Mouse (Mus musculus) embryo, embryonic 10.5 days (tissue): Measurements from ENCODE around the gene Fam83g.

ENCODE experiments used
- DNase-seq: peaks from one replicate; pipeline ENCODE4 v3.0.0-alpha.2; 2015; ENCODE audit warnings: low spot score

Gene Fam83g

DNA sequence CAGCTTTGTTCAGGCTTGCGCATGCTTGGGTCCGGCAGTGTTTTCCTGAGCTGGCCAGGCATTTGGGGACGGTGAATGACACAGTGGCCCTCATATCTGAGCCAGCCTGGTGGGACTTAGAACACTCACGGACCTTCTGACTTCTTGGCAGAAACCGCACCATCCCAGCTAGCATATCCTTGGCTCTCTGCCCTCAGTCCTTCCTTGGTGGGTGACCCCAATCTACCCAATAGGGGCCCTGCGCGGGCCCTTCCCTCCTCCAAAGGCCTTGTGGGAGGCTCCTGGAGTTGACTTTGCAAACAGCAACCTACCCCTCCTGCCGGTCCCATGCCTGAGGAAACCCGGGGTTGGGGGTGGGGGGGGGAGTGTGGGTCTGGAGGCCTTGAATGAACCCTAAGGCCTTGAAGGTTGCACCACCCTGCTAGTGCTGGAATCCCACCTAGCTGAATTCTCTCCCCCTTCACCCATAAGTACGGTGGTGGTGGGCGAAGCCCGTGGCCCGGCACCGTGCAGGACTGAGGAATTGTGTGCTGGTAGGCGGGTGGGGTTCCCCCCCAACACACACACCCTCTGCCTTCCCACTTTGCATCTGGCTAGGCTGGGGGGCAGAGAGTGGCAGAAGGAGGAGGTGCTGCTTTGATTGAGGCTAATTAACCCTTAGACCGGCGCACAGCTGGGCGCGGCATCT lies 9.6 kb upstream of the Fam83g start:
- no peak for DNase-seq

- DNase-seq = peak; percentile 93
These were observed 9.1 kb upstream of the Fam83g start for GRCm38 (mm10) chr11:61674839-61675159.

DNA sequence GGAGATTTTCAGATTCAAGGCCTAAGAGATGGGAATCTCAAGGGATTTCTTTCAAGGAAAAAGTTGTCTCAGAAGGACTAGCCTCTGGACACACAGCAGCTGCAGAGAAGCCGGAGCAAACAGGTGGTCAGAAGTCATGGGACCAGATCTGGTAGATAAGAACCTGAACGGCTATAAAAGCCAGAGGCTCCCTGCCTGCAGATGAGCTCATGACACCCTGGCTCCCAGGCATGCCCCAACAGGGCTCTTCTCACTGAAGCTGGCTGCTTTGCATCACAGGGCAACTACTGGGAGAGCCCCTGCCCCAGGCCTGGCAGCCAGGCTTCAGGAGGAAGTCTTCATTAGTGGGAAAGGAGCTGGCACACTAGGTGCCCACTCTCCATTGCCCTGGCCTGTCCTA lies 8.6 kb upstream of the Fam83g start:
- no peak for DNase-seq

DNA sequence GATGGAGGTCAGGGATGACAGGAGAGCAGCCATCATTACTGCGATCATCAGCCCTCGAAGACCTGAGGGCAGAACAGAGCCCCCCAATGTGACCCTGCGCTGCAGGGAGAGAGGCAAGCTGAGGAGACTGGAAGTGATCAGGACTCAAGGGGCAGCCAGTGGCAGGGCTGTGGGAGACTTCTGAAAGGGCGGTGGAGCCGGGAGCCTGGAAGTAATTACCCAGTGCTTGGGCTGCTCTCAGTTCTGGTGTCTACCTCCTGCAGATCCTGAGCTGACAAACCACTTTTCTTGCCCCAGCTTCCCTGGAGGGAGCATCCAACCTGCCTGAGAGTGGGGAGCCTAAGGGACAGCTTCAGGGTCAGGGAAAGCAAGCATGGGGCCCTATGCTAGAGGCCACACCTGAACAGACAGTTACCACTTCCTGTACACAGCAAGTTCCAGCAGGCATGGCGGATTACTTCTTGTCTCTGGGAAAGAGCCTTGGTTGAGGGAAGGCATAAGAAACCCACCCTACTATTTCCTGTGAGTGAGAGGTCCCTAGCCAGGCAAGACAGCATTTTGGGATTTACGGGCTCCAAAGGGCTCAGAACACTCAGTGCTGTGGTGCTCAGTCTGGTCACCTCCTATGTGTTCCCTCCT lies 7.6 kb upstream of the Fam83g start:
- DNase-seq = peak; percentile 49

GRCm38 (mm10) chr11:61677709-61678108 lies 6.2 kb upstream of the Fam83g start:
- DNase-seq = no peak

DNA sequence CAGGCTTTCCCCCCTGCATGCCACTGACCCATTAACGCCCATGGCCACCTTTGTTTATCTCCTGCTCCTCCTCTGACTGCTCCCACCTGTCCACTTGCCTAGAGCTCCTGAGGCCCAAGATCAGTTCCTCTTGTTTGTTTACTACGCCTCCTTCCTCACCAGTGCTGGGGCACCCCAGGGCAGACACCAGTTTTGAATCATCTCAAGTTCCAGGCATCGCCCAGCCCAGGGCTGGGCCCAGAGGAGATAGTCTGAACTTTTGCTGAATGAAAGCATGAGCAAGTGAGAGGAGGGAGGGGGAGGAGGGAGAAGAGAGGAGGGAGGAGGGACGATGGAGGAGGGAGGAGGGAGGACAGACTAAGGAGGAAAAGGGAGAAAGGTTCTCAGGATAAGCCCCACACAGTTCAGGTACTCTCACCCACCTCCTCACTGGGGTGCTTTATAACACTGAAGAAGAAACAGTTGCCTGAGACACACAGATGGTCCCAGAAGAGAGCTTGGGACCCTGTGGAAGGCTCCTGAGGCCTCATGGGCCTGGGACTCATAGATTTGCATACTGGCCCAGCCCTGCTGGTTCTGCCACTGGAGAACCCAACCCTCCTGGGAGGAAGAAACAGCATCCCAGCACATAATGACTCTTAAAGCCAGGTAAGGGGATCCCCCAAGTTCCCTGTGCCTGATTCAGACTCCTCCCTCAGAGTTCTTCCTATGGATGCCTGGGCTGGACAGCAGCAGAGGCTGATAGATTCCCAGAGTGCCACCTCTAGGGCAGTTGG lies 4.6 kb upstream of the Fam83g start:
- no peak for DNase-seq

DNA sequence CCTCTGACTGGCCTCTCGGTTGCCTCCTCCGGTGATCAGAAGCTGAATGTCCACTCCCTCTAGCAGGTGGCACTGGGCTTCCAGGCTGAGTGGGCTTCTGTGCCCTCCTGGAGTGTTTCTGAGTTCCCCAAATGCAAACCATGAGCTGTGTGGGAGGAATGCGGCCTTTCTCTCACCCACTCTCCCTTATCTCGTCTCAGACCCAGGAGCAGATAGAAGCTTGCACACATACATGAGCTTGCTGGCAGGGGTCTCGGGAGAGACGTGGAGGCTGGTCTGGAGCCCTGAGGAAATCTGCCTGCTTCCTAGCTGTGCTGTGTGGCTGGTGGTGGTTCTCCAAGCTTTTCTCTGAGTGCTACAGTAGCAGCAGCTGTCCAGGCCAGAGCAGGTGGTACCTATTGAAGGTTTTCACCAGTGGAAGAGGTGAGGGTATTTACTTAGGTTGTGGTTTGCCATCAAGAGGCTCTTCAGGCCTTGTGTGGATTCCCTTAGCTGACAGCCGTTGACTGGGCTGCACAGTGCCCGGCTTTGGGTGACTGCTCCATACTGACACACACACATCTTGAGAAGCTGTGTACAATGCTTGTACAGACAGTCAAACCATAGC lies 1.3 kb downstream of the Fam83g start:
- no peak for DNase-seq

- DNase-seq = no peak
These were observed 2.2 kb downstream of the Fam83g start for GRCm38 (mm10) chr11:61686141-61686540.

DNA sequence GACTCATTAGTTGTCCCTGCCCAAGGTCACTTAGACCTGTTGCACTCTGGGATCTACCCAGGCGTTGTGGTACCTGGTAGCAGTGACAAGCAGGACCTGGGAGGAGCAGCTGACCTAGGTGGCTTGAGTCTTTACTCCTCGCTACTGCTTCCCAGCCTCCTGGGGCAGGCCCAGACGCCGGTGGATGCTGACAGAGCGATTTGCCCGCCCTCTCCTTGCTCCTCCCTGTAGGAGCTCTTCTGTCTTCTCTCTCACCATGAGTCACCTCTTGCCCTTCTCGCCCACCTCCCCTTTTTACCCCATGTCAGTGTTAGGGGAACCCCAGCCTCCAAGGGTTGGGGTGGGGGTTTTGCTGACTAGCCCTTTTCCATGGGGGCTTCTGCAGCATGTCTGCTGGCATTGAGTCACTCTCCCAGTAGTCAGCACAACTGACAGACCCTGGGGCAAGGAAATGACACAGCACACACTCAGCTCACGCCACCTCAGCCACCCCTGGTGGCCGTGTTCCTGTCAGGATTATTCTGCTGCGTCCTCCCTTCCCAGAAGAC lies 3.1 kb downstream of the Fam83g start:
- DNase-seq = no peak

DNA sequence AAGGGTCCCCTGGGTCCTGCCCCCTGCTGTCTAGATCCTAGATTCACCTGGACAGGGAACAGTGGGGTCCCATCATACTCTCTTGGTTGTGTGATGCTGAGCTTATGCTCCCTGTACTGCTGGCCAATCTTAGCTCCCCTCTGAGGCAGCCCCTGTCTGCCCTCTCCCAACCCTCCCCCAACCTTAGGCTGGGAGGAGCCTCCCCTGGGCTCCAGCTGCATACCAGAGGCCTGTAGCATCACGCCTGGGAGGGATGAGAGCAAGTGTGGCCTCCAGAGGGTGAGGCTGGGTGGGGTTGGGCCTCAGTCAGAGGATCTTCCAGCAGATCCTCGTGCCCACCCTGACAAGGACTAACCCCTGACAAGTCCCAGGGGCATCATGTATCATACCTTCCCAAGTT lies 3.7 kb downstream of the Fam83g start:
- DNase-seq = no peak

GRCm38 (mm10) chr11:61692996-61693395 lies 9.1 kb downstream of the Fam83g start:
- no peak for DNase-seq

DNA sequence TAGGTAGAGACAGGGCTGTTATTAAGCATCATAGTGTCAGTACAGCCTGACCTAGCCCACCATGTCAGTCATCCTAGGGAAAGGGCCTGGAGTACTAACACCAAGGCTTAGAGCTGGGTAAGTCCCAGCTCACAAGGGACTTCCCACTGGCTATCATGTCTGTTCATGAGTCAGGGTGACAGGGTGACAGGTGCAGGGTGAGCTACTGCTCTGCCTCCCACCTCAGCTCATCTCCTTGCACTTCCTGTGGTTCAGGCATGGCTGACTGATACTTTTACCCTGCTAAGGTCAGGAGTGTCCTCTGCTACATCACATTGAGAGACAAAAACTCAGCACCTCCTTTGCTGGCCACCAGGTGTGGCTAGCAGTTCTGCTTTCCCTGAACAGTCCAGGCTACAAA lies 15.0 kb downstream of the Fam83g start:
- no peak for DNase-seq

DNA sequence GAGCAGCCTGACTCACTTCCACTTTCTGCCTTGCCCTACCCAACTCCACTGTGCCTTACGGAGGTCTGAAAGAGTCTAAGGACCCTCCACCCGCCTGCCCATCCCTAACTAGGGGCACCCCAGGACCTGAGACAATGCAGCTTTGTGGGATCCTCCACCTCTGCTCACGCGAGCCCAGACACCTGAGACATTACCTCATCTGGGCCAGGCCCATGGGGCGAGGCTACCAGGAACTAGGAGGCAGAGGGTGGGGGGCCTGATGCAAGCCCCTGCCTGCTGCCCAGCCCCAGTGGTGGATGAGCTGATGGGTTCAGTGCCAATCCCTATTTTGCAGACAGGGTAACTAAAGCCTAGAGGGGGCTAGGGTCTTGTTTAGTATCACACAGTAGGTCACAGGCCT lies 15.6 kb downstream of the Fam83g start:
- DNase-seq = no peak

- no peak for DNase-seq
These were observed 16.0 kb downstream of the Fam83g start for GRCm38 (mm10) chr11:61699933-61700332.

GRCm38 (mm10) chr11:61701696-61702095 lies 17.8 kb downstream of the Fam83g start:
- DNase-seq = peak; percentile 36

DNA sequence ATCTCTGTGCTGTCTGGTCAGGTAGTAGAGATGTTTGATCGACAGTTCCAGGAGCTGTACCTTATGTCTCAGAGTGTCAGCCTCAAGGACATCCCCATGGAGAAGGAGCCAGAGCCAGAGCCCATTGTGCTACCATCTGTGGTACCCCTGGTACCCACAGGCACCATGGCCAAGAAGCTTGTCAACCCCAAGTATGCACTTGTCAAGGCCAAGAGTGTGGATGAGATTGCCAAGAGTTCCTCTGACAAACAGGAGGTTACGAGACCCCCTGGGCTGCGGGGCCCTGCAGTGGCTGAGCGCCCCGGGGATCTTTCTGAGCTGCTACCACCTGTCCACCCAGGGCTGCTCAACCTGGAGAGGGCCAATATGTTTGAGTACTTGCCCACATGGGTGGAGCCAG lies 18.6 kb downstream of the Fam83g start:
- no peak for DNase-seq

GRCm38 (mm10) chr11:61705581-61705980 lies 21.7 kb downstream of the Fam83g start:
- DNase-seq = no peak

- no peak for DNase-seq
These were observed 22.3 kb downstream of the Fam83g start for GRCm38 (mm10) chr11:61706232-61706631.

DNA sequence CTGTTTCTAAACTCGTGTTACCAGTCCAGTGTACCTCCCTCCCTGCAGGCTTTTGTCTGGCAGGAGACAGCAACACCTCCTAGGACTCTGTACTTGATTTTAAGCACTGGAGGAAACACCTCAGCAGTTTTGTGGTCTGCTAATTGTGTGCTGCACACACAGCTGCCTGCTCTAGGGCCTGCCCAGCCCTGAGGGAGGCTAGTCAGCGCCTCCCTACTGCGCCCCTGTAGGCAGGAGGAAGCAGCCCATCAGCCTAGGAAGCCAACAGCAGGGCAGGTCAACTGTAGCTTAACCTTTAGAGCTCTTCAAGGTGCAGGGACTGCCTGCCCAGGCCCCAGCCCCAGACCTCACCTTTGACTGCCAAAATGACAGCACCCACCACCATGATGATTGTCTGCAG lies 25.0 kb downstream of the Fam83g start:
- no peak for DNase-seq

GRCm38 (mm10) chr11:61713157-61713855 lies 29.4 kb downstream of the Fam83g start:
- DNase-seq = no peak

GRCm38 (mm10) chr11:61714346-61715117 lies 30.6 kb downstream of the Fam83g start:
- DNase-seq = peak; percentile 93
